Mouse (Mus musculus) skeletal muscle tissue, adult 2 months (tissue): ENCODE measurements at regions not wholly inside any gene's neighbourhood (a gene's known extent, or its start where the extent isn't known, plus 50 kb on each side); places are given as distances from the start of the nearest gene placed in this dataset.

Experiments used
- DNase-seq: peaks from one replicate; pipeline ENCODE4 v3.0.0-alpha.2; 2012; ENCODE audit warnings: low read depth, low spot score

GRCm38 (mm10) chr4:95317821-95318290 lies 239.5 kb upstream of the Fggy start:
- DNase-seq = peak; percentile 94

GRCm38 (mm10) chr4:95318561-95318960 lies 238.7 kb upstream of the Fggy start:
- no peak for DNase-seq

- DNase-seq = peak; percentile 19
These were observed 238.3 kb upstream of the Fggy start for GRCm38 (mm10) chr4:95319036-95319435.

- DNase-seq = no peak
These were observed 231.4 kb upstream of the Fggy start for GRCm38 (mm10) chr4:95325861-95326260.

- DNase-seq = no peak
These were observed 217.5 kb upstream of the Fggy start for GRCm38 (mm10) chr4:95339822-95340221.

- DNase-seq = no peak
These were observed 216.4 kb upstream of the Fggy start for GRCm38 (mm10) chr4:95340926-95341325.

- no peak for DNase-seq
These were observed 210.5 kb upstream of the Fggy start for GRCm38 (mm10) chr4:95346722-95347197.

GRCm38 (mm10) chr4:95347436-95347835 lies 209.9 kb upstream of the Fggy start:
- DNase-seq = no peak

GRCm38 (mm10) chr4:95348405-95349123 lies 208.7 kb upstream of the Fggy start:
- DNase-seq = no peak

GRCm38 (mm10) chr4:95353894-95354319 lies 203.4 kb upstream of the Fggy start:
- DNase-seq = no peak

- no peak for DNase-seq
These were observed 198.6 kb upstream of the Fggy start for GRCm38 (mm10) chr4:95358674-95359073.

GRCm38 (mm10) chr4:95360336-95360967 lies 196.9 kb upstream of the Fggy start:
- no peak for DNase-seq

GRCm38 (mm10) chr4:95364376-95365082 lies 192.8 kb upstream of the Fggy start:
- no peak for DNase-seq

- no peak for DNase-seq
These were observed 180.9 kb upstream of the Fggy start for GRCm38 (mm10) chr4:95376386-95376785.

GRCm38 (mm10) chr4:95377222-95378134 lies 179.8 kb upstream of the Fggy start:
- DNase-seq = peak; percentile 60

GRCm38 (mm10) chr4:95378645-95379044 lies 178.7 kb upstream of the Fggy start:
- DNase-seq = peak; percentile 67

- no peak for DNase-seq
These were observed 174.0 kb upstream of the Fggy start for GRCm38 (mm10) chr4:95383216-95383892.

- DNase-seq = no peak
These were observed 171.8 kb upstream of the Fggy start for GRCm38 (mm10) chr4:95385552-95385951.

- DNase-seq = no peak
These were observed 171.3 kb upstream of the Fggy start for GRCm38 (mm10) chr4:95386021-95386420.

- peak; percentile 62 for DNase-seq
These were observed 168.8 kb upstream of the Fggy start for GRCm38 (mm10) chr4:95388556-95388955.

- peak; percentile 64 for DNase-seq
These were observed 167.7 kb upstream of the Fggy start for GRCm38 (mm10) chr4:95389647-95390046.
